9 mouse cellular contexts compared by ENCODE assay signal in the genomic region with DNA sequence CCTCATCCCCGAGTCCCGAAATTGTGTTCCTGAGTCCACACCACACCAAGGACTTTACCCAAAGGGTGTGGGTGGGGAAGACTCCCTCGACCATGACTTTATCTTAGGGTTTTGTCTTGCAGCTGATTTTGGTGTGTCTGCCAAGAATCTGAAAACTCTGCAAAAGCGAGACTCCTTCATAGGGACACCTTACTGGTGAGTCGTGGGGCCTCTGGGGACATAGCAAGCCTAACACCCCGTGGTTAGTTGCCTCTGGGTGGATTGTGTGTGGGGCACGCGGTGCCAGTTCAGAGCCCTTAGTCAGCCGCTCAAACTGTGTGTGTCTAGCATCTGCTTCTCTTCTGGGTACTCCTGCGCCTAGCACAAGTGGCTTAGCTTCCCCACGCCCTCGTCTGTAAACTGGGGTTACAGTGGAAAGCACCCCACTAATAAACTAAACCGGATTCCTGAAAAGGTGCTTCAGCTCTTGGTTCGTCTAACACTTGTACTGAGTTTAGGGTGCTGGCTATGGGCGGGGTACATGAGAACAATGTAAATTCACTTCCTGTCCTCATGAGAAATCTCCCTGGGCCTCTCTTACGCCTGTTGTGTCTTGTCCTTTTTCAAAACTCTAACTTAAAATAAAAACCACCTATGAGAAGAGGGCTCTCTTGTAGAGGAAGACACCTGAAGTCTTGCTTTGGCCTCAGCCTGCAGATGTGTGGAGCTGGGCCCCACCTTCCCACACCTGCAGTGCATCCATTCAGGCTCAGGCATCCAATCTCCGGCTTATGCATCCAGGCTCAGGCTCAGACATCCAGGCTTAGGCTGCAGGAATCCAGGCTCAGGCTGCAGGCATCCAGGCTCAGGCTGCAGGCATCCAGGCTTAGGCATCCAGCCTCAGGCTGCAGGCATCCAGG. TPM values are rescaled to one million over a fixed set of nuclear protein-coding genes. Genes with fewer than 3 reads are reported as not detected.
DNase-seq lines count a peak whose midpoint lies in the region; ATAC-seq lines count a peak whose summit lies in the region.
"Had no signal": no experiment of that assay in that cellular context is flagged by ENCODE, and none has a peak within 500 bp of the region (broad histone marks: within the 10 kb centered on the region; RNA-seq: fewer than 3 reads in every experiment).

No protein-coding gene starts in this region.

- H3K4me1 ChIP-seq in liver, embryonic 12.5 days, result peaks cover 23% of the 10 kb centered on the region
- peaks cover 26% of the 10 kb centered on the region for H3K4me1 ChIP-seq in embryonic facial prominence, embryonic 10.5 days
- no peaks in the 10 kb centered on the region for H3K4me1 ChIP-seq in intestine, embryonic 16.5 days (ENCODE audit: control insufficient read depth, insufficient read depth, low read length)

- H3K4me2 ChIP-seq in liver, embryonic 12.5 days, result no peak overlapping the region
- no peak overlapping the region for H3K4me2 ChIP-seq in intestine, embryonic 16.5 days (ENCODE audit: low read depth, low read length)

- 64% methylated on average over 17 of the region's 17 CpGs for WGBS in liver, embryonic 12.5 days (ENCODE audit: insufficient replicate concordance)
- WGBS in embryonic facial prominence, embryonic 10.5 days, result 70% methylated on average over 17 of the region's 17 CpGs
- 79% methylated on average over 17 of the region's 17 CpGs for WGBS in intestine, embryonic 16.5 days

- no peak overlapping the region for H3K27ac ChIP-seq in liver, embryonic 12.5 days
- peak overlapping the region; percentile 60 for H3K27ac ChIP-seq in embryonic facial prominence, embryonic 10.5 days (replicated peaks)
- no peak overlapping the region for H3K27ac ChIP-seq in intestine, embryonic 16.5 days (ENCODE audit: low read length)
- H3K27ac ChIP-seq: macrophage had no signal

- DNase-seq in liver, result no peak
- no peak for DNase-seq in embryonic facial prominence, embryonic 10.5 days (ENCODE audit: low spot score)
- peak; percentile 67 for DNase-seq in splenic B cell, adult 2 months (ENCODE audit: low read depth, low spot score)
- no peak for DNase-seq in layer of hippocampus, adult 9-11 months
- DNase-seq in ovary, adult 18-20 months (ENCODE audit: low spot score), result no peak
- no peak for DNase-seq in testis, postnatal 14 days (ENCODE audit: low spot score)

- ATAC-seq in liver, embryonic 12.5 days, result no peak
- no peak for ATAC-seq in intestine, embryonic 16.5 days

- no peaks in the 10 kb centered on the region for H3K27me3 ChIP-seq in liver, embryonic 12.5 days (replicated peaks)
- H3K27me3 ChIP-seq in embryonic facial prominence, embryonic 10.5 days (replicated peaks; ENCODE audit: low read depth, poor library complexity, severe bottlenecking), result no peaks in the 10 kb centered on the region
- H3K27me3 ChIP-seq in intestine, embryonic 16.5 days (replicated peaks; ENCODE audit: control insufficient read depth, insufficient read depth, low read length), result no peaks in the 10 kb centered on the region
- no peaks in the 10 kb centered on the region for H3K27me3 ChIP-seq in splenic B cell, adult 2 months (ENCODE audit: control insufficient read depth, insufficient read depth, low read length, poor library complexity, severe bottlenecking)

- H3K9ac ChIP-seq in liver, embryonic 12.5 days, result 0 out of 2 replicates have a peak overlapping the region, but pooled peaks have one; percentile 35
- peak overlapping the region; percentile 53; the same call in 1 of the 2 replicates for H3K9ac ChIP-seq in intestine, embryonic 16.5 days (ENCODE audit: low read depth, low read length)

- peaks cover 25% of the 10 kb centered on the region for H3K36me3 ChIP-seq in liver, embryonic 12.5 days
- no peaks in the 10 kb centered on the region for H3K36me3 ChIP-seq in embryonic facial prominence, embryonic 10.5 days (replicated peaks)
- no peaks in the 10 kb centered on the region for H3K36me3 ChIP-seq in intestine, embryonic 16.5 days (ENCODE audit: control insufficient read depth, insufficient read depth, low read length)
- H3K36me3 ChIP-seq in splenic B cell, adult 2 months (ENCODE audit: control insufficient read depth, insufficient read depth, low read length, poor library complexity, severe bottlenecking), result peaks cover 5% of the 10 kb centered on the region

- H3K4me3 ChIP-seq in liver, embryonic 12.5 days, result no peak overlapping the region
- H3K4me3 ChIP-seq in embryonic facial prominence, embryonic 10.5 days, result no peak overlapping the region
- no peak overlapping the region for H3K4me3 ChIP-seq in intestine, embryonic 16.5 days (ENCODE audit: low read length)

- H3K9me3 ChIP-seq in liver, embryonic 12.5 days (replicated peaks), result no peaks in the 10 kb centered on the region
- H3K9me3 ChIP-seq in embryonic facial prominence, embryonic 10.5 days, result no peaks in the 10 kb centered on the region
- H3K9me3 ChIP-seq in intestine, embryonic 16.5 days (ENCODE audit: control insufficient read depth, low read length), result no peaks in the 10 kb centered on the region

RNA-seq across cellular contexts. Expression of a gene that starts 54.3 kb away (rescaled TPM):
- polyA plus RNA-seq in liver, embryonic 12.5 days (2016; fragmentation: Nextera tagmentation; extraction: Ambion mirVana), result 5.7 and 6.0 TPM in 2 replicates
- polyA plus RNA-seq in embryonic facial prominence, embryonic 10.5 days (2016; fragmentation: Nextera tagmentation; extraction: Ambion mirVana), result 2.2 and 3.0 TPM in 2 replicates
- polyA plus RNA-seq in intestine, embryonic 16.5 days (2015; fragmentation: Nextera tagmentation; extraction: Ambion mirVana), result 5.2 and 5.7 TPM in 2 replicates

RNA-seq across cellular contexts. Expression of a gene that starts 55.1 kb away (rescaled TPM):
- polyA plus RNA-seq in liver, embryonic 12.5 days (2016; fragmentation: Nextera tagmentation; extraction: Ambion mirVana), result 34.5 and 36.0 TPM in 2 replicates
- 88.8 and 93.2 TPM in 2 replicates for polyA plus RNA-seq in embryonic facial prominence, embryonic 10.5 days (2016; fragmentation: Nextera tagmentation; extraction: Ambion mirVana)
- polyA plus RNA-seq in intestine, embryonic 16.5 days (2015; fragmentation: Nextera tagmentation; extraction: Ambion mirVana), result 59.0 and 59.6 TPM in 2 replicates

RNA-seq across cellular contexts. Expression of a gene that starts 55.6 kb away (rescaled TPM):
- polyA plus RNA-seq in liver, embryonic 12.5 days (2016; fragmentation: Nextera tagmentation; extraction: Ambion mirVana), result 0.28 and 0.56 TPM in 2 replicates
- 0.39 TPM in 1 of 2 replicates, not detected in the other for polyA plus RNA-seq in embryonic facial prominence, embryonic 10.5 days (2016; fragmentation: Nextera tagmentation; extraction: Ambion mirVana)
- 0.65 and 0.77 TPM in 2 replicates for polyA plus RNA-seq in intestine, embryonic 16.5 days (2015; fragmentation: Nextera tagmentation; extraction: Ambion mirVana)
- polyA plus RNA-seq: macrophage had no signal
